Mouse (Mus musculus): Measurements from ENCODE around the gene Nus1. TPM values are rescaled to one million over a fixed set of nuclear protein-coding genes. Genes with fewer than 3 reads are reported as not detected.

Gene Nus1
- total and polyA plus RNA-seq, 3 experiments, result 34.5 to 62.7 (median 46.0) TPM

DNA sequence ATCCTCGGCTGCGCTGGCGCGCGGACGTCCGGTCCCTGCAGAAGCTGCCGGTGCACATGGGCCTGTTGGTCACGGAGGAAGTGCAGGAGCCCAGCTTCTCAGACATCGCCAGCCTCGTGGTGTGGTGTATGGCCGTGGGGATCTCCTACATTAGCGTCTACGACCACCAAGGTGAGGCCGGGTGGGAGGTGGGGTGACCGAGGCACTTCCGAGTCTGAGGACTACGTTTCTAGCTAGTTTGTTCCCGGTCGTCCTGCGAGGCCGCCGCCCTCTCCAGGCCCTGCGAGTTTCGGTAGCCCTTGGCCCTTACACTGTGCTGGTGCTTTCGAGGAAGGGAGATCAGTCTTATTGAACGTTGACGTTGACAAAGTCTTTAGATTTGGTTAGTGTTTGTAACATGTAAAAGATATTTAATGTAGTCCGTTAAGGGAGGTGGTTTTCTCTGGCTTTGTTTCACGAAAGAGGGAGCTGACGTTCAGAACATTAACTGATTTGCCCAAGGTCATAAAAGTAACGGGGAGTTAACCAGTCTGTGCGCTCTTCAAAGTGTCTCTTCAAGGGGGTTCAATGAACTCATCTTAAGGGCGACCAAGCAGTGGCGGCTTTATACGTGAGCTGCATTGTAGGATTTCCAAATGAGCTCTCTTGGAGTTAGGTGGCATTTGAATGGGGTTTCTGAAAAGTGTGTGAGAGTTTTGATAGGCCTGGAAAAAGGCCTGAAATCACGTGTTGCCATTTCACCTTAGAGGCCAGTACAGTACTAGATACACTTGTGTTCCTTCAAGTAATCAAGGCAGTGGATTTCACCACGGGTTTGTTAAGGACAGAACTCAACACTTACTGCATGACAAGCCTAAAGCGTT, 882 bp downstream of the Nus1 start:
- peak; percentile 42 for DNase-seq

DNA sequence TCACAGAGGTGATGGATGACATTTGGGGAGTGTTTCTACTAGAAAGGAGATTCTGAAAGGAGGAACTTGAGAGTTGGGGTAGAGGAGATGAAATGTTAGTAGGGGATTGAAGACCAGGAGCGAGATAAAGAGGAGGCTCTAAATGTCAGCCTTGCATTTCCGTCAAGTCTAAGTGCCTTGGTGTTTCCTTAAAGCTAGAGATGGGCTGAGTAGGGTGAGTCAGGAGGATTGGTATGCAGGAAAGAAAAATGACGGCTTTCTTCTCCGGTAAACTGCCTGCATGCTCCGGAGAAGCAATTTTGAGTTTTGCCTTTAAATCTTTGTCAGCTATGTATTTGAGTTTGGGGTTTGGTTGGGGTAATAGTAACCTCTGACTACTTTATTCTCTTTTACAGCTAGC, 1.6 kb downstream of the Nus1 start:
- DNase-seq, result peak; percentile 10

DNA sequence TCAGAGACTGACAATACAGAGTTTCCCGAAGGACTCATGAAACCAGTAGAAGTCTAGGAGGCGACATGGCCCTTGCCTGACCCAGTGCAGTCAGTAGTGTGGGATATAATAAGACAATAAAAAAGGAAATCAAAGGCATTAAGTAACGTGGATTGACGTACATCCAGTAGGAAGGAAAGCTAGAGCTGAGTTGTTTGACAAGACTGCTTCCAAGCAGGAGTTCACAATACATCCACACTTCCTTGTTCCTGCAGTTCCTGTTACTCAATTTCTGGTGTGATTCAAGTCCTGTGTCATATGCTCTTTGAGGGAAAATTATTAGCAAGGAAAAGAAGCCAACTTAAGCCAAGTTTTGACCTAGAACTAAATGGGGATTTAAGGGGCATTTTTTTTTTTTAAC, 2.1 kb downstream of the Nus1 start:
- DNase-seq, result peak; percentile 35

DNA sequence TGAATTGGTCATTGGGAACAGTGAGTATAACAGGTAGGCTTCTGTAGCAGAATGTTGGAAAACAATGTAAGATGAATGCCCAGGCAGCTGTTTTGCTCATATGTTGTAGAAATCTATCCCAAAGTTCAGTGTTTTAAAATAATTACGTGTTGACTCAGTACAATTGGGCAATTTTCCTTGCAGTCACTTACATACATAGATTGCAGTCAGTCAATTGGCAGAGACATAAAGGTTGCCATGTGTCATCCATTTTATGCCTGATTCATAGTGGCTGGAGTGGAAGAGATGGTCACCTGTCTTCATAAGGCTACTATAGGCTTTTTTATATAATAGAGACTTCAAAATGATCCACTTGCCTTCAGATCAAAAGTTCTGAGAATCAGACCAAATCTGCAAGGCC, 3.2 kb downstream of the Nus1 start:
- peak; percentile 14 for DNase-seq

DNA sequence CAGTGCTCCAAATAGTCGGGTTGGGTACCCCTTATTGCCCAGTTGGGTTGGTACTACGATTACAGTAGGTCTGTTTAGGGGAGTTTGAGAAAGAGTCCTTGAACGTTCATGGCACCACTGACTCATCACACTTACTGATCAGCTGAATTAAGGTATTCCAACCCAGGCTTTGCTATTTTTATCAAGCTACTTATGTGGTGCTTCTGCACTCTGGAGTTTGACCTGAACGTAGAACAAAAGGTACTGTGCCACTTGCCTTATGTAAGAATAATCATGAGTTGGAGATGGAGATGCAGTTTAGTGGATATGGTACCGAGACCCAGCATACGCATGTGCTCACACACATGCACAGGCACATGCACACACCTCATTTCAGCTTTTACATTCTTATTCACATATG, 4.4 kb downstream of the Nus1 start:
- DNase-seq, result peak; percentile 19

DNA sequence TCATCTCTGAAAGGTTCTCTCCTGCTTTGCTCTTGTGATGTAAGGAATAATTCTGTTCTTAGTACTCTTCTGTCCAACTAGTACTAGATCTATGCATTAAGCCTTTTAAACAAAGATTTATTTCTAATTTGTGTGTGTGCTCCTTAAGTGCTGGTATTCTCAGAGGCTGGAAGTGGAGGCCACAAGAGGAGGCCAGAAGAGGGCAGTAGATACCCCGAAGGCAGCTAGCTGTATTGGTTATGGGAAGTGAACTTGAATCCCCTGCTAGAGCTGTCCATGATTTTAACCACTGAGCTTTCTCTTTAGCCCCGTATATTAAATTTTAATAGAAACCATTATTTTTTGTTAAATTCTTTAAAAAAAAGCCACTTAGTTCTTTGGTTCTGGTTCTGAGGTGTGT, 5.8 kb downstream of the Nus1 start:
- no peak for DNase-seq

DNA sequence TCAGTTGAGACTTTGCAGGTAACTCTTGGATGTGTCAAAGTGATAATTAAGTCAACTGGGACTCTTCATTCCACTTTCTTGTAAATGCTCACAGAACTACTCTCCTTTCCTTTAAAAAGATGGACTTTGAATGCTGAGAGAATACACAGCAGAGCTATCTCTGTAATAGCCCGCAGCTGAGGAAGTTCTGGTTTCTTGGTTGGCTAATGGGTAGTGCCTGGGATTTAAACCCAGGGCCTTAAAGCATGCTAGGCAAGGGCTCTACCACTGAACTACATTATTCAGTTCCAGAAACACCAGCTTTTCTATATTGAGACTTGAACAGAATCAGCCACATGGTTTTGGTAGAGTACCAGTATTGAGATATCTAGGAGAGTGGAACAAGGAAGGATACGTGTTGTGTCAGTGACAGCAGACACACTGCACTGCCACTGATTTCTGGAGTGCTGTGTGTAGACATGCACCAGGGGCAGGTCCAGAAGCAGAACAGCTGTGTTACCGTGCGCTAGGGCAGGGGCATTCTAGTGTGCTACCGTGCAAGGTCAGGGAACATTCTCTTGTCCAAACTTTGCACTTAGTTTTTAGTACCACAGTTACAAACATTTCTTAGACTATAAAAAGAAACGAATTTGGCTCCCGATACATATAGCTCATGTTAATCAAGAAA, 9.1 kb downstream of the Nus1 start:
- DNase-seq, result no peak

DNA sequence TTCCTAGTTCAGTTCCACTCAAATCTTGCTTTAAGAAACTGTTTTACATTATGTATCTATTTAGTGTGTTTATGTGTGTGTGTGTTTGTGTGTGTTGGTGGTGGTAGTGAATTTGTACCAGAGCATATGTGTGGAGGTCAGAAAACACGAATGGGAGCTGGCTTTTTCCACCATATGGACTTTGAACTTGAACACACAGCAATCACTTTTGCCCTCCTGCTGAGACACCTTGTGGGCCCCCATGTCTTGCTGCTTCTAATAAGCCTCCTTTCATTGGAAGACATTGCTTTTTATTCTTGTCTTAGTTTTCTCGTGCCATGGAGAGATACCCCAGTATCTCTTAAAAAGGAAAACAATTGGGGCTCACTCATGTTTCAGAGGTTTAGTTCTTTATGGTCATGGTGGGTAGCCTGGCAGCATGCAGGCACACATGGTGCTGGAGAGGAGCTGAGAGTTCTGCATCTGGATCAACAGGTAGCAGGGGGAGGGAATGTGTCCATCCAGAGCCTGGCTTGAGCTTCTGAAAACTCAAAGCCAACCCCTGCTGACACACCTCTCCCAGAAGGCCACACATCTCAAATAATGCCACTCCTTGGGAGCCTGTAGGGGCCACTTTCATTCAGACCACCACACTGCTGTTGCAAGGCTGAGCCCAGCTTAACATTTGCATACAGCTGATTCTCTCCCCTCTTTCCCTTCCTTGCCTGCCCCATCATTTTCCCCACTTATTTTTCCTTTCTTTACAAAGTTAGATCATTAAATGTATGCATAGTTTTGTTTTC, 10.5 kb downstream of the Nus1 start:
- no peak for DNase-seq

DNA sequence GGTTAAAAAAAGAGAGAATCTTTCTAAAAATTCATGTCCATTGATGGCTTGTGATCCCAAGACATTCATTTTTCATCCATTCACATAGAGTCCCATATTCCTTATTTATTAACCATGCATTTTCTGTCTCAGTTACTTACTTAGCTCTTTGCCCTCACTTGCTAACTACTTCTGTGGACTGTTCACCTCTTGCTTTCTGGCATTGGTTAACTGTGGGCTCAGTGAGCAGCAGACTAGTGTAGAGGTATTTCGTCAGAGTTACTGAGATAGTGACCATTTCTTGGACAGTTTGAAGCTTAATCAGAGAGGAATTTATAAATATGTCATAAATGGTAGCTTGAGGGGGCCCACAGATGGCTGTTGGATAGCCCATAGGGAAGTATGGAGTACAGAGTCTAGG, 13.6 kb downstream of the Nus1 start:
- no peak for DNase-seq

DNA sequence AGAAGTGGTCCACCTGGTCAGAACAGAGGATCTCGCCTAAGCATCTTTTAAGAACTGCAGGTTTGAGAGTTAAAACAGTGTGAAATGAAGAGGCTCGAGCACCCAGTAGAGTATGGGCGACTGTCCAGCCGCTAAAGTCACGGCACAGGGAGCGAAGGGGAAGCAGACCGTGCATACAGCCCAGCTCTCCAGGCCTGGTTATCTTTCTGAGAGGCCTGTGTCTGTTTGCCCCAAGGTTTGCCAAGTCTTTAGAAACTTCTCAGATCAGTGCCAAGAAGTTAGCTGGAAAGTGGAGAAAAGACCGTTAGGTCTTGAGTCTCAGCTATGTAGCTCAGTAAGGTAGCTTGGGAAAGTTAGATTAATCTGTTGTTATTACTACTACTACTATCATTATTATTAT, 17.5 kb downstream of the Nus1 start:
- DNase-seq, result no peak

DNA sequence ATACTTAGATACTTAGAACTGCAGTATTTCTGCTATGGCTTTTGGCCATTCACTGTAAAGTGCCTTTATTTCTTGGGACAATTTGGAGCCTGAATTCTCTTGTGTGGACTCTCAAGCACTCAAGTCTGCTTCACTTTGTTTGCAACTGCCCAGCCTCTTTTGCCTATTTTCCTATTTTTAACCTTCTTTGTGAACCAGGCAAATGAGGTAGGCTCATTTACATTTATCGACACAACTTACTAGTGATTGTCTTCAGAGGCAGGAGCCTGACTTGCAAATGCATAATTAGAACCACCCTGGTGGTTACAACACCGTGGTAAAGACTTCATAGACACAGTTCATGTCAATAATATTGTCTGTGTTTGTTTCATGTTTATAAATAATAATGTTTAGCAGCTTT, 43.3 kb downstream of the Nus1 start:
- no peak for DNase-seq

DNA sequence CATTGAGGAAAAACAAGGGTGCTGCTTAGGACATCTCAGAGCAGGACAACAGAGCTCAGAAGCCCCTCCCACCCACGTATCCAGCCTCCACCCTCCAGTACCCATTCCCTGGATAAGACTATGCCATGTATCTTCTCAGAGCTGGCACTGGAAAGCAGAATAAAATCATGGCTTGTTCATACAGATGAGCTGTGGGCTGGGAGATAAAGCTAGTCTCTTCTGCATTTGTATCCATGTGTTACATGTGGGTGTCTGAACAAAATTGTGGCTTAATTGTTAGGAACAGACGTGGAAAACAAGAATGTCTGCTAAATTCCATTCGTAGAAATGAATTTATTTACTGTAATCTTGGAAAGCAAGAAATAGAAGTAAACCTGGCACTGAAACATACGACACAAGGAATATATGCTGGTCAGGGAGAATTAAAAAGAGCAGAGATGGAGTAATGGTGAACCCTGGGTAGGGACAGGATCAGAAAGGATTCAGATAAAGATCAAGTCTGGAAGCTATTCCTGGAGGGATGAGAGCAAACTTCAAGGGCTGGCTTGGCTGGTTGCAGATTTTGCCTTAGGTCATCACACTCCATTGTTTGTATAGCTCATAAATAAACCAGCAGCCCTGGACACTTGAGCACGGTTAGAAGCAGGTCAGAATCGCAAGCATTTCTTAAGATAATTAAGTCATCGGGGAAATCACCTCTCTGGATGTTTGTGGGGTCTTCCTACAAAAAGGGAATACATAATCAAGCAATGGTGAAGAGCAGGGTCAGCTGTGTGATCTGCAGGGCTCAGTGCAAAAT, 46.8 kb downstream of the Nus1 start:
- no peak for DNase-seq

DNA sequence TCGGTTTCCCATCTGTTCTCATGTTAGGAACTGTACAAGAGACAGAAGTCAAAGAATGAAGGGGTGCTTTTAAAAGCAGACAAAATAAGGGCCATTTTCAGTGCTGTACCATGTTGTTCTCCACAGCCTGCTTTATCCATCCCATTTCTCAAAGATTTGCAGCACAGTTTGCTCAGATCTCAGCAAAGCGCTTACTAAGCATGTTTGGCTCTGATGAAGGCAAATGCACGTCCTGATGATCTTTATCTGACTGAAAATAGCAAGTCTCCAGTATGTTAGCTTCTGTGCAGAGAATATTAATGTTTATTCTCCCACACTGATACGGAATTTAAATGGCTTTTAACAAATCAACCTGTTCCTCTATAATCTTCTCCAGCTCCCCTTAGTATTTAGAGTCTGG, 54.2 kb downstream of the Nus1 start:
- no peak for DNase-seq

Other genes starting within 250 kb of the Nus1 start
- not detected for gene Ros1, start 222.3 kb upstream of the Nus1 start, total RNA-seq (2021)
- gene Ros1, start 222.3 kb upstream of the Nus1 start, polyA plus RNA-seq (2012; rRNA removed), result not detected in 2 replicates
- 1 to 10 TPM; 2.1 to 3.4 TPM for gene Dcbld1, start 183.9 kb upstream of the Nus1 start, total RNA-seq (2021)
- gene Dcbld1, start 183.9 kb upstream of the Nus1 start, polyA plus RNA-seq (2012; rRNA removed), result 2.7 and 3.1 TPM in 2 replicates
- not detected for gene Gm26741, start 58.8 kb upstream of the Nus1 start, total RNA-seq (2021)
- not detected in 2 replicates for gene Gm26741, start 58.8 kb upstream of the Nus1 start, polyA plus RNA-seq (2012; rRNA removed)
- gene Gopc, start 35.4 kb upstream of the Nus1 start, total RNA-seq (2021), result 10 to 100 TPM; 20.8 to 21.7 TPM
- 2.9 and 4.5 TPM in 2 replicates for gene Gopc, start 35.4 kb upstream of the Nus1 start, polyA plus RNA-seq (2012; rRNA removed)
- under 1 TPM in 1 of 2 experiments, not detected in 1; 0.23 TPM for gene Nepn, start 28.6 kb upstream of the Nus1 start, total RNA-seq (2021)
- gene Nepn, start 28.6 kb upstream of the Nus1 start, polyA plus RNA-seq (2012; rRNA removed), result 0.38 and 0.39 TPM in 2 replicates

Measured in adrenal gland, adult 2 months (tissue).